Mouse (Mus musculus) erythroblast, embryonic 14.5 days (primary cell): ENCODE measurements around the gene Arpc5.

Experiments used
- GATA1 ChIP-seq: IDR thresholded peaks from 2 replicates; pipeline ENCODE4 v1.6.1; 2012; ENCODE audit warnings: low read length, inconsistent platforms, mixed read lengths
- TAL1 ChIP-seq: IDR thresholded peaks from 3 replicates; pipeline ENCODE4 v1.6.1; 2012; ENCODE audit warnings: low read length, inconsistent platforms, mixed read lengths

GRCm38 (mm10) chr1:152718200-152718599, 48.1 kb upstream of the Arpc5 start:
- TF ChIP-seq GATA1 (no peak), TAL1 (no peak)
